Mouse (Mus musculus): ENCODE data around the gene Catsperg2. TPM values are rescaled to one million over a fixed set of nuclear protein-coding genes. Genes with fewer than 3 reads are reported as not detected.
"Not testable (repeated sequence)": the region's sequence is repeated elsewhere in the genome, so short reads cannot be mapped to it uniquely, and the experiment has no call there.

The Catsperg2 gene
- total RNA-seq (2018; cell fraction: chromatin; rRNA removed) = not detected
- not detected for total RNA-seq (2018; cell fraction: cytosol; rRNA removed)
- total RNA-seq (2018; cell fraction: nucleus; rRNA removed) = not detected
- not detected in 3 replicates for polyA plus RNA-seq (2018)

DNA sequence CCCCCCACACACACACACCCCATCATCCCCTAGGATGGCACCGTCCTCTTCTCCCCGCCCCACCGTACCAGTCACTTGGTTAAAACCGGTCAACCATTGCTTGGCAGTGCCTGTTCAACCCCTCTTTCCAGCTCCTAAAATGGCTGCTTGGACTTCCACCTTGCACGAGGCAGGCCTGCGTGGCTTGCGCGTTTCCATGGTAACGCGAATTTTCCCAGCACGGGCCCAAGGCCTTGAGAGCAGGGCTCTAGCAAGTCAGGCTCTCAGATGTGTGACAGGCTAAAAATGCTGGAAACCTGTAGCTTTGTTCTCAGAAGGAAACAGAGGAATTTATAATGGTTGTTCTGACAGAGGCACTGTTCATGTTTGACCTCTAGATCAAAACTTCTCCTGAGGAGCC, at the start of gene Catsperg2:
TSS of gene Catsperg2 (minus strand) at position 173 of the 400 bp plus-strand sequence.
- not testable (repeated sequence) for H3K36me3 ChIP-seq (ENCODE audit: inconsistent target); H3K4me3 ChIP-seq (ENCODE audit: inconsistent target); H3K79me2 ChIP-seq (ENCODE audit: inconsistent target); H3K27ac ChIP-seq
- 56% methylated on average over 5 of the region's 11 CpGs for WGBS (ENCODE audit: missing documents)

DNA sequence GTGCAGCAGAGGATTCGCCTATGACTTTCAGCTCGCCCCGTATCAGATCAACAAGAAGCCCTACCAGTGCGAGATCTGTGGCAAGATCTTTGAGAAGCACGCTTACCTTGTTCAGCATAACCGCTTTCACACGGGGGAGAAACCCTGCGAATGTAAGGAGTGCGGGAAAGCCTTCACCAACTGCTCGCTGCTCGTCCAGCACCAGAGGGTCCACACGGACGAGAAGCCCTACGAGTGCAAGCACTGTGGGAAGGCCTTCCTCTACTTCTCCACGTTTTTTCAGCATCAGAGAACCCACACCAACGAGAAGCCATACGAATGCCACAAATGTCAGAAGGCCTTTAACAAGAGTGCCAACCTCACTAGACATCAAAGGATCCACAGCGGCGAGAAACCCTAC, 49.7 kb upstream of the Catsperg2 start:
- WGBS (ENCODE audit: missing documents) = 96% methylated on average over 17 of the region's 19 CpGs
- no peak overlapping the region for H3K4me3 ChIP-seq (ENCODE audit: inconsistent target)

DNA sequence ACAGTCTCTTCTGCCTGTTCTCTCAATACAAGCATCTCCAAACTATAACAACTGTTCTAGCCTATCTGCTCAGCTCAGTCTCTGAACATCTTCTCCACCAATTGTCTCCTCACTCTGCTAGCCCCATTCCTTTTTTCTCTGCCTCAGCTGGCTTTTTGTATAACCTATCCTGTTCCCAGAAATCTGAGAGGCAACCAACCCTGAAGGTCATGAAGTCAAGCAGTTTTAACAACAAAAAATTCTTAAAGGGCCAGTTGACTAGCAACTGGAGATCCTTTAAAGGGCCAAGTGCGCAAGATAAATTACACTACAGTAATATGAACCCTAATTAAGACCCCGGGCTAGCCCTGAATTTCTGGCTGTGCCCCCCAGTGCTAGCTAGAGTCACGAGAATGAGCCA, 47.5 kb upstream of the Catsperg2 start:
- 97% methylated on average over 3 of the region's 3 CpGs for WGBS (ENCODE audit: missing documents)
- Histone ChIP-seq H3K36me3 (ENCODE audit: inconsistent target) (peaks cover 80% of the 10 kb centered on the region), H3K4me3 (ENCODE audit: inconsistent target) (no peak overlapping the region), H3K27ac (no peak overlapping the region), H3K79me2 (ENCODE audit: inconsistent target) (peaks cover 55% of the 10 kb centered on the region)

More for the DNA sequence above, 49.7 kb upstream of the Catsperg2 start:
- Histone ChIP-seq H3K27ac (no peak overlapping the region), H3K36me3 (ENCODE audit: inconsistent target) (peaks cover 73% of the 10 kb centered on the region), H3K79me2 (ENCODE audit: inconsistent target) (peaks cover 33% of the 10 kb centered on the region)

DNA sequence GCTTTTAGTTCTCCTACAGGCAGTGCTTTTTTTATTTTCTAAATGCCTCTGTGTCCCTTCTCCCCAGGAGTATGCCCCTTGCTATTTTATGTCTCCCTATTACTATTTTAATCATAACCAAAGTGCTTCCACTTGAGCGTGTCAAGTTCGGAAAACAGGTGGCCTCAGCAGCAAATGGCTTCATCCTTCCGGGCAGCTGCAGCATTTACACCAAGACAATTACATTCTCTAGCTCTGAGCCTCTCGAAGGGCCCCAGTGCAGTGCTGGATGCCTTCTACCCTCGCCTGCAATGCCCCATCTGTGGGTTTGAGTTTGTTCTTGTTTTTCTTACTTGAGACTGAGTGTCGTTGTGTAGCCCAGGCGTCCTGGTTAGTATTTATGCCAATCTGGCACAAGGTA, 46.7 kb upstream of the Catsperg2 start:
- peaks cover 73% of the 10 kb centered on the region for H3K36me3 ChIP-seq (ENCODE audit: inconsistent target)
- no peak overlapping the region for H3K27ac ChIP-seq
- no peak overlapping the region for H3K4me3 ChIP-seq (ENCODE audit: inconsistent target)
- 92% methylated on average over 7 of the region's 7 CpGs for WGBS (ENCODE audit: missing documents)
- peaks cover 63% of the 10 kb centered on the region for H3K79me2 ChIP-seq (ENCODE audit: inconsistent target)

DNA sequence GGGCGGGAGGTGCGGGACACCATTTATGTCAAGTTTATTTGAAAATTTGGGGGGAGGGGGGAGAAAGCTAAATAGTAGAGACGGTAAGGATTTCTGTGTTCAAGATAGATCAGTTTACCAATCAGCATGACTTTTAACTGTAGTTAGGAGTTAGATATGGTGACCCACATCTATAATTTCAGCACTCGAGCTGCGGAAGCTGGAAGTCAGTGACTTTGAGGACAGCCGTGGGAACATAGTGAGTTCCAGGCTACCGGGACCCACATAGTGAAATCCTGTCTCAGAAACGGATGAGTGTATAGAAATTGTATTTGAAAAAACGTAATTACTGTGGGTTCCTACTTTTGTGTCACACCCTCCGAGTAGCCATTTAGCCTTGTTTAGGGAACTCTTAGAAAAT, 42.1 kb upstream of the Catsperg2 start:
- H3K4me3 ChIP-seq (ENCODE audit: inconsistent target) = peak overlapping the region; percentile 80
- H3K27ac ChIP-seq = peak overlapping the region; percentile 90
- peaks cover 56% of the 10 kb centered on the region for H3K79me2 ChIP-seq (ENCODE audit: inconsistent target)
- 4% methylated on average over 10 of the region's 10 CpGs for WGBS (ENCODE audit: missing documents)
- peaks cover 28% of the 10 kb centered on the region for H3K36me3 ChIP-seq (ENCODE audit: inconsistent target)

DNA sequence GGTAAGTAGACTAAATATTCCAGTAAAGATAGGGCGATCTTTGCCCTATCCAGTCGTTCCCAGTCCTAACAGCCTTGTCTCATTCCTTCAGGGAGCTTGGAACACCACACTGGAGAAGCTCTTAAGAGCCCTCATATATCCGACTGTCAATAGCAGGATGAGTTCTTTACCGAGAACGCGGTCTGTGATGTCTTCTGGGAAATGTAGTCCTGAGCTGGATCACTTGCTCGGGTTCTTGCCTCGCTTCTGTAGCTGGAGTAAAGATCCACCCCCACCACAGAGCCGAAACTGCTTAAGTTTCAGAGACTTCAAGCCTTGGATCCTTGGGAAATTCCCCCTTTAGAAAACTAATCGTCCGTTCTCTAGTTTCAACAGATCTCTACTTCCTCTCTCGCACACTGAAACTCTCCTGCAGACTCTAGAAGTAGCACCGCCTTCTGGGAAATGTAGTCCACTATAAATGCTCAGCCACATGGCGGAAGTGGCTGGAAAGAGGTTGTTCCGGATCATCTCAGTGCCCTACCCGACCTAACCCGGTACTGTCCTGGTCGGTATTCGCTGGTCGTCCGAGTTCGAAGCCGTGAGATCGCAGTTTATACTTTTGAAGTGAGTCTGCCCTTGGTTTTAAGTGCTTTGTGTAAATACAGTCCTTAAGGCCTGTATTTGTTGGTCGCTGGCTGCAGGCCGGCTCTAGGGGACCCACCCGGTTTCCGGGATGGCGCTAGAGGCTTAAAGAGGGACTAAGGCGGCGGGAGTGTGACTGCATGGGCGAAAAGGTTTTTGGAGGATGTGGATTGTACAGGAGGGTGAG, 41.5 kb upstream of the Catsperg2 start, which contains the start of gene Zfp84:
TSS of gene Zfp84 (plus strand) at position 463 of the 811 bp plus-strand sequence.
- H3K79me2 ChIP-seq (ENCODE audit: inconsistent target) = peaks cover 49% of the 10 kb centered on the region
- H3K36me3 ChIP-seq (ENCODE audit: inconsistent target) = peaks cover 21% of the 10 kb centered on the region
- WGBS (ENCODE audit: missing documents) = under 1% methylated on average over 32 of the region's 32 CpGs
- peak within 1 kb of the TSS; percentile 80 for H3K4me3 ChIP-seq (ENCODE audit: inconsistent target)
- H3K27ac ChIP-seq = peak within 1 kb of the TSS; percentile 90

DNA sequence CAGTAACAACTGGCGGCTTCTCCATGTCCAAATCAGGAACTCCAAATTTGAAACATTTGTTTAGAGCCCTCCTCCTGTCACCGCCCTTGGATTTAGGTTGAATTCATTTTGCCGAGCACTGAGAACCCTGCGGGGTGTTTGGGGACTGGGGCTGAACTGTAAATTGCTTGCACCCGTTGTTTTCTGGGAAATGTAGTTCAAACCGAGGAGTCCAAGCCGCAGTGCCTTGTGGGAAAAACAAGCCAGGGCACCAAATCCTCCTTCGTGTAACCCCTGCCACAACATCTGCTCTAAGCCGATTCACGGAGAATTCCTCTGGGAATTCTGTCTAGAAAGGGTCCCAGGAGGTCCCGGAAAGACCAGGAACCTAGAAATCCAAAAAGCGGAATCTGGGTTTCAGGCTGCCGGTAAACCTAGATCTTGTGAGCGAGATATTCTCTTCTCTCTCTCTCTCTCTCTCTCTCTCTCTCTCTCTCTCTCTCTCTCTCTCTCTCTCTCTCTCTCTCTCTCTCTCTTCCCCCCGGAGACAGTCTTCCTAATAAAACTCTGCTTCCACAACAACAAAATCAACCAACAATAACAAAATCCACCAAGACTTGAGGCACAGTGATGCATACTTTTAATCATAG, 40.3 kb upstream of the Catsperg2 start:
- Histone ChIP-seq H3K36me3 (ENCODE audit: inconsistent target) (peaks cover 12% of the 10 kb centered on the region; the same call in 1 of the 2 replicates), H3K79me2 (ENCODE audit: inconsistent target) (peaks cover 38% of the 10 kb centered on the region), H3K27ac (peak overlapping the region; percentile 90), H3K4me3 (ENCODE audit: inconsistent target) (peak overlapping the region; percentile 80)
- 0% methylated on average over 14 of the region's 15 CpGs for WGBS (ENCODE audit: missing documents)

DNA sequence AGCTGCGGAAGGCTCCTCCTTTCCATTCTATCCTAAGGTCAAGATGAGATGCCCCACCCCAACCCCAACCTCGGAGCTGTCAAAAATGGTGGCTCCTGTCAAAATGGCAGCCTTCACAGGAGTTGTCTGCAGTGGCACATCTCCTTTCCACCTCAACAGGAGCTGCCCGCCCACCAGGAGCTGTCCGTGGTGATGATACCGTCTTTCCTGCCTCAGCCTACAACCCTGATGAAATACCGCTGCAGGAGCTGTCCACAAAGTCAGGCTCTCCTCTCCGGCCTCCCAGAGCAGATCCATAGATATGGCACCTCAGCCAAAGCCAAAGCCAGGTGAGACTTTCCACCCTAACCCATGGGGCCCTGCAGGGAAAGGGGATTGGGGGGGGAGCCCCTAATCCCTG, 37.9 kb upstream of the Catsperg2 start:
- Histone ChIP-seq H3K4me3 (ENCODE audit: inconsistent target) (no peak overlapping the region), H3K27ac (no peak overlapping the region), H3K36me3 (ENCODE audit: inconsistent target) (no peaks in the 10 kb centered on the region), H3K79me2 (ENCODE audit: inconsistent target) (peaks cover 13% of the 10 kb centered on the region)
- WGBS (ENCODE audit: missing documents) = 90% methylated on average over 7 of the region's 7 CpGs

DNA sequence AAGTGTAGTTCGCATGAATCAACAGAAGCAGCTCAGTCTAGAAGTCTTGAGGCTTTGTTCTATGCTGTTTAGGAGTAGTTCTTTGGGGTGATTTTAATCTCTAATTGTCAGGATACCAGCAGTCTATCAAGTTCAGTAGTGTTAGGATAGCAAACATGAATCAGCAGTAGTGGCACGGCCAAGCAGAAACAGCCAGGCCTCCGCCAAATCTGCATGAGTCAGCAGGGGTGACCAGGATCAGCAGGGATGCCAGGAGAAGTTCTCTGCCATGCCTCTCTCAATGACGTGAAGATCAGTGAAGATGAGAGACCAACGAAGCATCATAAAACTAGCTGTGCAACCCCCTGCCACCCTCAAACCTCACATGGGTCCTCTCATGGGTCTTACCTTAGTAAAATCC, 33.6 kb upstream of the Catsperg2 start:
- no peak overlapping the region for H3K4me3 ChIP-seq (ENCODE audit: inconsistent target)

DNA sequence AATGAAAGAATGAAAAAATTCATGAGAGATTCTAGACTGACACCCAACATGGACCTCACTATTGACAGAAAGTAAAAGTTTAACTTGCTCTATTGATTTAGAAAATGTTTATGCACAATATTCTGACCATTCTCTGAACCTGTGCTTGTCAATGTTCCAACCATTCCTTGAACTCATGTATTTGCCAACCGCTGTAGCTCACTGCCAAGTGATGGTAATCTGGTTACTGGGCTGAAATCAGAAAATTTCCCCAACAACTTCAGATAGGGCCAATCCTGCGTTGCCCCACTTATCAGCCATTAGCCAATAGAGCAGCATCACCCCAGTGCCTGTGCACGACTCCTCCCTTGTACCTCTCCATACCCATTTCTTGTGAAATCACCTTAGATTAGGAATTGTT, 15.4 kb upstream of the Catsperg2 start:
- Histone ChIP-seq H3K36me3 (ENCODE audit: inconsistent target) (no peaks in the 10 kb centered on the region), H3K27ac (no peak overlapping the region), H3K4me3 (ENCODE audit: inconsistent target) (no peak overlapping the region), H3K79me2 (ENCODE audit: inconsistent target) (no peaks in the 10 kb centered on the region)
- WGBS (ENCODE audit: missing documents) = 74% methylated on average over 2 of the region's 3 CpGs

More for the DNA sequence above, 33.6 kb upstream of the Catsperg2 start:
- H3K27ac ChIP-seq = no peak overlapping the region
- WGBS (ENCODE audit: missing documents) = 91% methylated on average over 5 of the region's 5 CpGs
- H3K79me2 ChIP-seq (ENCODE audit: inconsistent target) = no peaks in the 10 kb centered on the region
- no peaks in the 10 kb centered on the region for H3K36me3 ChIP-seq (ENCODE audit: inconsistent target)

DNA sequence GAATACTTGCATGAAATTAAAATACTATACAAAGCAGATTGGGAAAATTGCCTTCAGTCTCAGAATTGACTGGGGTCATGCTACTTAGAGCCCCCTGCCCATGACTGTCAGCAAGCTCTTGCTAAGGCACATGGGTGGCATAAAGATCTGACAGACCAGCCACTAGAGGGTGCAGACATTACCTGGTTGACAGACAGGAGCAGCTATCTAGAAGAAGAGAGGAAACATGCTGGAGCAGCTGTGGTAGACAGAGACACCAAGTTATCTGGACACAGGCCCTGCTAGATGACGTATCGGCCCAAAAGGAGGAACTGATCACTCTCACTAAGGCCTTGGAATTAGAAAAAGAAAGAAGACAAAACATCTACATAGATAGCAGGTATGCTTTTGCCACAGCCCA, 1.2 kb upstream of the Catsperg2 start:
- H3K4me3 ChIP-seq (ENCODE audit: inconsistent target) = no peak overlapping the region
- no peaks in the 10 kb centered on the region for H3K79me2 ChIP-seq (ENCODE audit: inconsistent target)
- 84% methylated on average over 2 of the region's 2 CpGs for WGBS (ENCODE audit: missing documents)
- H3K36me3 ChIP-seq (ENCODE audit: inconsistent target) = no peaks in the 10 kb centered on the region
- H3K27ac ChIP-seq = no peak overlapping the region

DNA sequence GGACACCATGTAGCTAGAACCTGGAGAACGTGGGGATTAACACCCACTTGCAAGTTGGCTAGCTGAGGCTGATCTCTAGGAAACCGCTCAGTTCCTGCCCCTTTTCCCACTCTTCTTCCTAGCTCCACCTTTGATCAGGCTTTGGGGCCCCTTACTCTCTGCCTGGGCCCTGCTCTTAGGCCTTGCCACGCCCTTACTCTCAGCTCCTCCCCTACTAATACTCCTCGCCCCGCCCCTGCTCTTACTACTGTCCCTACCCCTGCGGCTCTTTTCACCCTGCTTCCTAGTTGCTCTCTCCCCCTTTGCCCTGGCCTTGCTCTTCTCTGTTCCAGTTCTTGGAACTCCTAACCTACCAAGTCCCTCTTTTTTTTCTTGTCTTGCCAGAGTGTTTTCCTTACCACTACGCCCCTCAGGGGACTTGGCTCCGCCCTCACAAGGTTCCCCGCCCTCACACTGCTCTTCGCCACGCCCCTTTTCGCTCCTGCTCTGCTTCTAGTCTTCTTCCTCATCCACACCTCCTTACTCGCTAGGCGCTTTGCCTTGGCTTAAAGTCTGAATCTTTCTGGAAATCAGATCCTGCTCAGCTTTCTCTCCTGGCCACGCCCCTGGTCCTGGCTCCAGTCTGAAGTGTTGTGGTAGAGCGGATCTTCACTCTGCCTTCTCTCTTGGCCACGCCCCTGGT, 1.2 kb downstream of the Catsperg2 start:
- not testable (repeated sequence) for H3K36me3 ChIP-seq (ENCODE audit: inconsistent target); H3K4me3 ChIP-seq (ENCODE audit: inconsistent target); H3K79me2 ChIP-seq (ENCODE audit: inconsistent target); H3K27ac ChIP-seq
- WGBS (ENCODE audit: missing documents) = 36% methylated on average over 15 of the region's 17 CpGs

DNA sequence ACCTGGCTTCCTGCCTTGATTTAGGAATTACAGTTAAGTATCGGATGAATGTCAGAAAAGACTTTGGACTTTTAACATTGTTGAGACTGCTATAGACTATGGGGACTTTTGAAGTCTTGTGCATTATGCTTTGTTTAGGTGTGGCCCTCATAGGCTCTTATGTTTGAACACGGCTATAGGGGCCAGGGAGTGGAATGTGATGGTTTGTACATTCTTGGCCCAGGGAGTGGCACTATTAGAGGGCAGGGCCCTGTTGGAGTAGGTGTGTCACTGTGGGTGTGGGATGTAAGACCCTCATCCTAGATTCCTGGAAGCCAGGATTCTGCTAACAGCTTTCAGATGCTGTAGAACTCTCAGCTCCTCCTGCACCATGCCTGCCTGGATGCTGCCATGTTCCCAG, 17.9 kb downstream of the Catsperg2 start:
- not testable (repeated sequence) for H3K79me2 ChIP-seq (ENCODE audit: inconsistent target); H3K27ac ChIP-seq; H3K4me3 ChIP-seq (ENCODE audit: inconsistent target); H3K36me3 ChIP-seq (ENCODE audit: inconsistent target)
- WGBS (ENCODE audit: missing documents) = 92% methylated on average over 2 of the region's 2 CpGs

DNA sequence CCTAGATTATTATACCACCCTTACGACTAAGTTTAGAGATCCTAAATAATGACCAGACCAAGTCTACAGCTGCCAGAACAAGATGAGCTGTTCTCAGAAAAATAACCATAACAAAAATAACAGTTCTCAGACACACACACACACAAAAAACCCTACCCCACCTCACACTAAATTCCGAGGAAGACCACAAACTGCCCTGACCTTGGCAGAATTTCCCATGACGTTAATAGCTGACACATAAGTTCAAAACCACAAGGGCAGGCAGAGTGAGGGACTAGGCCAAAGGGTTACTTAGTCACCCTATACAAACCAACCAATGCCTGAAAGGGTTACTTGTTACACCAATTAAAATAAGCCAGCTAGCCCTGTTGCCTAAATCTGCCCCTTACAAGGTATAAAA, 31.6 kb downstream of the Catsperg2 start:
- WGBS (ENCODE audit: missing documents) = 82% methylated on average over 3 of the region's 3 CpGs
- not testable (repeated sequence) for H3K27ac ChIP-seq; H3K36me3 ChIP-seq (ENCODE audit: inconsistent target); H3K4me3 ChIP-seq (ENCODE audit: inconsistent target); H3K79me2 ChIP-seq (ENCODE audit: inconsistent target)

DNA sequence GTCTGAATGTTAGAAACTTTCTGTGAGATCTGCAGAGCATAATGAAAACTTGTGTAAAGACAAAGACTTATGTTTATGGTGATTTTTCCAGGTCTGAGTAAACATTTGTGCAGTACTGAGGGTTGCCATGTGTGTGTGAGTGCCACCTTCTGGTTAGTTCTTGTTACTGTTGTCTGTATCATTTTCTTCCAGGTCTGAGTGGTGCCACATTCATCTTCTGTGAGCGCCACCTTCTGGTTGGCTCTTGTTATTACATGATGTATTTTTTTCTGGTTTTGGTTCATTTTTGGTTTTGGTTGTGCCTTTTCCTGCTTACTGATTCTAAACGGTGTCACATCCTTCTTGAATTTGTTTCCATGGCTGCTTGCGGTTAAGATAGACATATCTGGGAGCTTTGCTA, 45.0 kb downstream of the Catsperg2 start:
- Histone ChIP-seq H3K27ac (no peak overlapping the region), H3K36me3 (ENCODE audit: inconsistent target) (no peaks in the 10 kb centered on the region), H3K4me3 (ENCODE audit: inconsistent target) (no peak overlapping the region), H3K79me2 (ENCODE audit: inconsistent target) (no peaks in the 10 kb centered on the region)
- 71% methylated on average over 3 of the region's 3 CpGs for WGBS (ENCODE audit: missing documents)
